Mouse (Mus musculus) cerebellum, adult 11 months (tissue): ENCODE data around the gene Mpv17.

Source experiments
- DNase-seq: peaks from one replicate; pipeline ENCODE4 v3.0.0; 2022

Gene Mpv17

DNA sequence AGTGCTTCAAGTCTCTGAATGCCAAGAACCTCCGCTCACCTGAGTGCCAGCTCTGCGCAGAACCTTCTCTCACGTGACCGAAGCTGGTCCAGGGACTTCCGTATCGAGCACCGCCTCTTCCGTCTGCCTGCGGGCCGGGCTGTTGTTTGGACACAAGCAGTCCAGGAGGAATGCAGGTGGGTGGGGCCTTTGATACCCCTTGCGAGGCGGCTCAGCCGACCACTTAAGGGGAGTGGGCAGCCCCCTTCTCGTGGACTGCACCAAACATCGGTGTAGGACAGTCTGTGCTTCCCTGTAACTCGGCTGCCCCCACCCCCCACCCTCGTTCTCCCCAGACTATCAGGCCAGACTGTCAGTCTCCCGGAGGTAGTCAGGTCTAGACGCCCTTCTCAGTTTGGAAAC lies at the start of gene Mpv17:
Gene Mpv17 (minus strand): TSS at position 100 of the 402 bp plus-strand sequence.
- DNase-seq = peak; percentile 77

DNA sequence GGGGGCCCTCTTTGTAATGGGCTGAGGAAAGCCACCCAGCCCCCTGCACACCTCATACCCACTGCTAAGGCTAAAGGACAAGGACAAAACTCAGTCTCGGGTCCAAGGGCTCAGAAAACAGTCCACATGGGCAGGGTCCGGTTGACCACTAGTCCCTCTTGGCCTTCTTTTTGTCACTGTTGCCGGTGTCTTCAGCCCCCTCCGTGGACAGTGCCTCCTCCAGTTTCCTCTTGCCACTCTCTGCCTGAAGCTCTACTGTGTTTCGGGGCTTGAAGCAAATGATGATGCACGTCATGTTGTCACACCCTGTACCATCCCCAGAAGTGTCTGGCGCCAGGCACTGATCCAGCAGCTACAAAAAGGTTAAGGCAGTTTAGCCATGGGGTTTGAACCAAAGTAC lies 48.9 kb upstream of the Mpv17 start:
- DNase-seq = no peak

DNA sequence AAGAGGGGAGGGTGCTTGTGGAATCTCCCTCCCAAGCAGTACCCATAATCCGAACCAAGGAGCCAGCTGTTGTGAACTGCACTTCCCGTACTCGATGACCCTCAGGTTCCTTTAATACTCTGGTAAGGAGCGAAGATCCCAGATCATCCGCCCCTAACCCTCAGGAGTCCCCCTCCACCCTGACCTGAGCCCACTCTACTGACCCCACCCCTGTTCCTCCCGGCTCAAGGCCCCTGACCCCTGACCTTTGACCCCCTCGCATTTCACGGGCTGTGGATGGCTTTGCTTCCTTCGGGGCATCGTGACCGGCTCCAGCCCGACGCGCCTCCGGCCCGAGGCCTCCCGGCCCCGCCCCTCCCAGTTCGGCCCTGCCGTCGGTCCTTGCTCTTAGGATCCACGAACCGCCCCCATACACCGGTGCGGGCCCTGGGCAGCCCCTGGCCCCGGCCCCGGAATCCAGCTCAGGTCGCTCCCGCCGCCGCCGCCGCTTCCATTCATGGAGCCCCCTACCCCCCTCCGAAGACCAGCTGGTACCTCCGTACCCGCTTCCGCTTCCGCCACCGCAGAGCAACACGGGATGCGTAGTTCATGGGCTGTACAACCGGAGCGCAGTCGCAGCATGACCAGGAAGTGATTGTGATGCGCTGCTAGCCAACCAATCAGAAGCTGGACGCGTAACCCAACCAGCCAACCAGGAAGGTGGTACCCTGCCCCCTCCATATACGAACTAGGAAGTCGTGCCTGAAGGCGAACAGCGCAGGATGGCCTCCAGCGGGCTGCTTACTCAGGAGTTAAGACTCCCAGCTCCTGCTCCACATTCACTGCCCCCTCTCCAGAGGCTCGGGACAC lies 47.9 kb upstream of the Mpv17 start, which contains the start of gene Zfp513:
Gene Zfp513 (minus strand): TSS at position 562 of the 849 bp plus-strand sequence.
- DNase-seq = peak; percentile 96

DNA sequence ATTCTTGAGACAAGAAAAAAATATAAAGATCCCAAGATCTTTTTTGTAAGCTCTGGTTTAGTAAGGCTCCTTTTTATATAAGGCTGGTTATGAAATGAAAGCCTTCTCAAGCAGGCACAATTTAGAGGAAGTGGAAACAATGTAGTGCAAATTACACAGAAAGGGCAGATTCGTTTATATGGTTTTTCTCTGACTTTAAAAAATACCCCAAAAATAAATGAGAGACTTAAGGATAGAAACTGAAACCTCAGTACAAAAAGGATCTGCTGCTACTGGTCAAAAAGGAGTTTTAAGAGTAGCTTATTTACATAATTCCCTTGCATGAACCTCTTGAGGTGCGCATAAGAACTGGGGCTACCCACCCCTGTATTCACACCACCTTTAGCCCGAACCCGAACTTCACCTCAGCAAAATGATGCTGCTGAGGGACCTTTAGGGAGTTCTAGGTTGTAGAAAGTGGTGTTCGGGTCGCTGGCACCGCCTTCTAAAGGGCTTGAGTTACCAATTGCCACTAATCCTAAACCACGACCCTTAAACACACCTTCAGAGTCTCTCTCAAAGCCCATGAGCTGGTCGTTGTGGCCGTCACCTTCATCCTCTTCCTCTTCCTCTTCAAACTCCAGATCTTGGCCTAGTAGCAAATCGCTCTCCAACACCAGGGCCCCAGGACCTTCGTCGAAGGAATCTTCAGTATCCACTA lies 47.1 kb upstream of the Mpv17 start:
- no peak for DNase-seq

GRCm38 (mm10) chr5:31200327-31200768 lies 46.3 kb upstream of the Mpv17 start:
- DNase-seq = no peak

GRCm38 (mm10) chr5:31199893-31200292 lies 45.8 kb upstream of the Mpv17 start:
- DNase-seq = no peak

GRCm38 (mm10) chr5:31199321-31199892 lies 45.4 kb upstream of the Mpv17 start:
- DNase-seq = no peak

DNA sequence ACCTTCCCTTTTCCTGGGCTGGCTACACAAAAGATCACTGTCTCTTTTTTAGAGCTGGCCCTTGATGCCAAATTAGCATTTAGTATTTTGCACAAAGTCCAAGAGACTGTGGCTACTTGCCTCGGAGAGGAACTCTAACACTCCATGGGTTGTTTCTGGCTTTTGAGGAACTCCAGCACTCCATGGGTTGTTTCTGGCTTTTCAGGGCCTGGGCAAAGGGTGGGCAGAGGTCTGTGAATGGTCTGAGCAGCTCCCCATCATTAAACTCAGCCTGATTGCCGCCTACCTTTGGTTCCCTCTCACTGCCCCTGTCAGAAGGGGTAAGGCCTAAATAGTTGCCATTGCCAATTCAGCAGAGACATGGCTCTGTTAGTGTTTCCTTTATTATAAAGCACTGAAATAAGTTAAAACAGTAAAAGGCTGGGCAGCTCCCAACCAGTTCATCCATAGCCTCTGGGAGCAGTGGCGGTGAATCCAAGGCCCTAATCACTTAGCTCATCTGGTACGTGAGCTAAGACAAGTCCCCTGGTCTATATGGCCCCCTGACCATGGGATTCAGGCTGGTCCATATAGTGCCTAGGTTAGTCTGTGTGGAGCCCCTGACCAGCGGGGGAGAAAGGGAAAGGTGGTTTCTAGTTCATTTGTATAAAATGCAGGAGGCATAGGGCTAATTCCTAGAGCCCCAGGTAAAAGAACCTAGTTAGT lies 44.7 kb upstream of the Mpv17 start:
- no peak for DNase-seq

DNA sequence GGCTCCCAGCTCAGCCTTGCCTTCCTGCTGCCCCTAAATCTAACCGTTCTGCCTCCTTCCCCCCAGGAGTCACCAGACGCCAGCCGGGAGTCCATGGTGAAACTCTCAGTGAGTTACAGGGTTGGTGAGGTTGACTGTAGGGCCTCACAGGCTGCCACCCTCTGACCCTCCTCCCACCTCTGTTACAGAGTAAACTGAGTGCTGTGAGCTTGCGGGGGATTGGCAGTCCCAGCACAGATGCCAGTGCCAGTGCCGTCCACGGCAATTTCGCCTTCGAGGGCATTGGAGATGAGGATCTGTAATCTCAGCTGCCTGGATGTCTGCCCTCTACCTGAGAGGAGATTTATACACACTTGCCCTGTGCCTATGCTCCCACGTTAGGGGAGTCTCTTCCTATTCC lies 44.1 kb upstream of the Mpv17 start:
- no peak for DNase-seq

DNA sequence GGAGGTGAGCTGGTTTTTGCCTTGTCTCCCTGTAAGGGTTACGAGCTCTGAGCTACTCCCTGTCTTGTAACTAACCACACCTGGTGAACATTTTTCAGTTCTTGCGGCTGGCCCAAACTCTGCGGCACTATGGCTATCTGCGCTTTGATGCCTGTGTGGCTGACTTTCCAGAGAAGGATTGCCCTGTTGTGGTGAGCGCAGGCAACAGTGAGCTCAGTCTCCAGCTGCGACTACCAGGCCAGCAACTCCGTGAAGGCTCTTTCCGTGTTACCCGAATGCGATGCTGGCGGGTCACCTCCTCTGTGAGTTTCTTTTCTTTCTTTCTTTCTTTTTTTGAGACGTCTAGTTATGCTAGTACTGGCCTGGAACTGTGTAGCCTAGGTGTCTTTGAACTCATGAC lies 43.0 kb upstream of the Mpv17 start:
- no peak for DNase-seq

- no peak for DNase-seq
Observed at GRCm38 (mm10) chr5:31196207-31196606, 42.2 kb upstream of the Mpv17 start.

DNA sequence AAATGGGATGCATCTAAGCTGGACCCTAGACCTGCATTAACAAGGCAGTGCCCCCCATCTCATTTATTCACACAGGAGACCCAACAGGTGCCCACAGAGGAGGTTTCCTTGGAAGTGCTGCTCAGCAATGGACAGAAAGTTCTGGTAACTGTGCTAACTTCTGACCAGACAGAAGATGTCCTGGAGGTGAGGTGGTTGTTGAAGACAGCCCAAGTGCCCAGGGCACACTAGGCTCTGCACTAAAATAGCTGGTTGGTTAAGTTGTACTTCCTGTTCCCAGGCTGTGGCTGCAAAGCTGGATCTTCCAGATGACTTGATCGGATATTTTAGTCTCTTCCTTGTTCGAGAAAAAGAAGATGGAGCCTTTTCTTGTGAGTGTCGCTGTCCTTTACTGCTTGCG lies 41.6 kb upstream of the Mpv17 start:
- DNase-seq = no peak

- no peak for DNase-seq
Observed at GRCm38 (mm10) chr5:31194486-31195485, 40.7 kb upstream of the Mpv17 start.

- DNase-seq = no peak
Observed at GRCm38 (mm10) chr5:31193631-31194281, 39.7 kb upstream of the Mpv17 start.

- DNase-seq = peak; percentile 98
Observed at GRCm38 (mm10) chr5:31192939-31193630, 39.0 kb upstream of the Mpv17 start, which contains the start of the genes Snx17 and Eif2b4. TSS of gene Snx17 (plus strand) at chr5:31193227. TSS of gene Eif2b4 (minus strand) at chr5:31193430.

DNA sequence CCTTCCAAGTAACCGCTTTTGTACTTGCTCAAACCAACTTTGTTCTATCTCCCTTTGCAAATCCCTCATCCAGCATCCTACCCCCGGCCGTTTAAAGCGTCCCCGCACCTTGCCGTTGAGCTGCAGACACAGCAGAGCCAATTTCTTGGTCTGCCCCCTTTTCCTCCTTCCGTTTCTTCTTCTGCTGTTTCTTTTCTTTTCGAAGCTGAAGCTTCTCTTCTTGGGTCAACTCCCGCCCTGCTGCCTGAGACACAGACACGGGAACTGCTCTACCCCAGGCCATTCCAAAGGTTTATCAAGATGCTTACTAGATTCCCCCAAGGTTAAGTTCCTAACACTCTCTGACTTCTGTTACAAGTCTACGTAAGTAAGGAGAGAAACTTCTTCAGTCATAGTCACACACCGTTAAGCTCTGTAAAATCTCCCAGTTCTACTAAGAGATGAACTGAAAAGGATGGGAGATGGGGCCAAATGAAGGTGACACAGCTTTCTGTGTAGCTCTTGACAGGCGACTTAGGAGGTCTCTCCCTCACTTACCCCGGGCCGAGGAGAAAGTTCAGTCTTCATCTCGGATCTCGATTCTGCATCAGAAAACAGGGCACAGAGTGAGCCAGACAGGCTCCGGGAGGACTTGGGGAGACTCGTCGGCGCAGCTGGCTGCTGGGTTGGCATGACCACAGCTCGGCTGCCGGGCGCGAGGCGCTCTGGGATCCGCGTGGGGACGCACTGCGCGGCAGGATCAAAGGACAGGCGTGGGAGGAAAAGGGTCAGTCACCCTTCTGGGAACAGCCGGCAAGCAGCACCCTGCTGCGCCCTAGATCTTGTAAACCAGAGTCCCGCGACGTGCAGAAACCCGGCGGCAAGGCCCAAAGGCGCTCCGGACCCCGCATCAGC lies 38.2 kb upstream of the Mpv17 start:
- DNase-seq = no peak

- no peak for DNase-seq
Observed at GRCm38 (mm10) chr5:31190201-31190600, 36.1 kb upstream of the Mpv17 start.

- DNase-seq = no peak
Observed at GRCm38 (mm10) chr5:31188223-31188840, 34.3 kb upstream of the Mpv17 start.

DNA sequence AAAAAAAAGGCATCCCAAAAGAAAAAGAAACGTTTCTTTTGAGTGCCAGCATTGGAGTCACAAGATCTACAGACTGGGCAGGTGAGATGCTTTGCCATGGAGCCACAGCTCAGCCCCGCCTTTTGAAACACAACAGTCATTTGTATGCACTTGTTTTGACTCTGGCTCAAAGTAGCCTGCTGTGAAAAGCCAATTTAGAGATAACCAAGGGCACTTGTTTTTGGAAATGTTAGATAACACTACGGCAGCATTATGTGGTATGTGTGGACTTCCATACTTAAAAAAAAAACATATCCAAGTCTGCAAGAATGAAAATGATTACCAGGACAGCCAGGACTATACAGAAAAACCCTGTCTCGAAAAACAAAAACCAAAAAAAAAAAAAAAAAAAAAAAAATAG lies 29.6 kb upstream of the Mpv17 start:
- DNase-seq = no peak
